Mouse (Mus musculus) forebrain, embryonic 12.5 days (tissue): ENCODE results near the gene Gfm1. TPM values are rescaled to one million over a fixed set of nuclear protein-coding genes. Genes with fewer than 3 reads are reported as not detected.

Source experiments
- polyA plus RNA-seq: library from polyadenylated mRNA; unstranded; fragments of >200 nt; fragmentation: Nextera tagmentation; extraction: Ambion mirVana; gene quantifications from 2 replicates; pipeline ENCODE4 v1.2.1, GENCODE M21; 2016

Gene Gfm1
- polyA plus RNA-seq, 1 experiment from 2014 or later, result 39.7 TPM

Other genes starting within 250 kb of the Gfm1 start
- gene Mlf1, start 56.0 kb upstream of the Gfm1 start, polyA plus RNA-seq, result 23.6 and 25.6 TPM in 2 replicates
- gene Gm17402, start 54.9 kb upstream of the Gfm1 start, polyA plus RNA-seq, result not detected in 2 replicates
- 57.1 and 58.2 TPM in 2 replicates for gene Lxn, start 33.8 kb downstream of the Gfm1 start, polyA plus RNA-seq
- gene Rarres1, start 85.4 kb downstream of the Gfm1 start, polyA plus RNA-seq, result 0.61 and 0.74 TPM in 2 replicates
- gene Mfsd1, start 152.6 kb downstream of the Gfm1 start, polyA plus RNA-seq, result 48.7 and 49.8 TPM in 2 replicates